Mouse (Mus musculus): ENCODE data around the gene Sumo3. TPM values are rescaled to one million over a fixed set of nuclear protein-coding genes. Genes with fewer than 3 reads are reported as not detected.

Sumo3 gene
- polyA plus RNA-seq, 2 experiments from 2014 or later, result 96.6 to 109 TPM

DNA sequence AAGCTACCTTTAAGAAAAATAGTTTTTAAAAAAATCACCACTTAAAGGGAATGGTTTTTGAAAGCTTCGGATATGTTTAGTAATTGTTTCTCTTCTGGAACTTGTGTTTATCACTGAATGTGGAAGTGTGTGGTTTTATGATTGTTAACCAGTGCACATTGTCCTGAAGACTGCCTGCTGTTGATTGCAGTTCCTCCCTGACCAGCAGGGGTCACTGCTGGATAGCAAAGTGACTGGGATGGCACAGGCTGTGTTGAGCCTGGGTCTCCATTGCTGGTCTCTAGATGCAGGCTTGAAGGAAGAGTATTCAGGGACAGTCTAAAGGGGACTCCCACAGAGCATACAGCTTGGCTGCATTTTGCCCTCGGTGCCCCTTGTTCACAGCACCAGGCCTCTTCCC, 21.6 kb downstream of the Sumo3 start:
- peak; percentile 79 for ATAC-seq

DNA sequence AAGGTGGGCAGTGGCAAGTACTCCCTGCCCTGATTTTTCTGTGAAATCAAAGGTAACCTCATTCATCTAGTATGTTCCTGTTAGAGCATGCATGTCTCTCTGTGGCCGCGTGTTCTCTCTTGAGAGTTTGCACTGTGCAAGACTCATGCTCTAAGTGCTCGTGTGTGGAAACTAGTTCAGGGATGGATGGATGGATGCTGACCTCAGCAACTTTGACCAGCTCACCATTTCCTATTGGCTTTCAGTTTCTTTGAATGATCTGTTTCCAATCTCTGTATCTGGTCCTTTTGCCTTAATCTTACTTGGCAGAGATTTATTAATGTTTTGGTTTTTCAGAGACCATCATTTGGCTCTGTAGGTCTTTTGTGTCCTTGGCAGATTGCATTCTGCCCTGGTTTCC, 23.3 kb downstream of the Sumo3 start:
- ATAC-seq, result no peak

DNA sequence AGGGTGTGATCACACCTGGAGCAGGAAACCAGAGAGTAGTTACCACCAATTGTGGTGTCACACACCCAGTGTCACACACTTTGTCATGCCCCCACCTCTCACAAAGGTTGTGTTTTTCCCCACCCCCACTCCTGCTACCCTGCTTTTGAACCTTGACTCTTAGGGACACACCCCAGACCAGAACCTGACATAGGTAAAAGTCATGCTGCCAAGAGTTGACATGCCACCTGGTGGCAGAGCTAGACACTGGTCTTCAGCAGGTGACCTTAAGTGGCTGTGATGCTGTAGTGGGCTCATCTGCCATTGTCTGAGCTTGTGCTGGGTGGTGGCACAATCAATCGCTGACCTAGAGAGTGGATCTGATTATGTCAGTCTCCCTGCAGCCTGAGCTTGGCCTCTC, 24.1 kb downstream of the Sumo3 start:
- ATAC-seq, result no peak

DNA sequence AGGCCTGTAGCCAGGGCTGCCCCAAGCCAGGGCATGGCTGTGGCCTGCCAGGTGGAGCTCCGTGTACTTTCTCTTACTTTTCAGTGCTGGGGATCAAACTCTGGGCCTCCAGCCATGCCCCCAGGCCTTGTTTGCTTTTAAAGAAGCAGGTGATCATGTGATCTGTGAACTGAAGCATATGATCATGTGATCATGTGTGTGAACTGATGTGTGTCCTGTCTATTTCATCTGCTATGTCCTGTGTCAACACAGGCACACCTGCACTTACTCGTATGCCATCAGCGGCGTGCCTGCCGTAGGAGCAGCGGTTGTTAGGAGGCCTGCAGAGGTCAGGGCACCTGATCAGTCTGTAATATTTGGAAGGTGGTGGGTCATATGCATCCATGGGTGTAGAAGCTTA, 28.1 kb downstream of the Sumo3 start:
- ATAC-seq, result no peak

DNA sequence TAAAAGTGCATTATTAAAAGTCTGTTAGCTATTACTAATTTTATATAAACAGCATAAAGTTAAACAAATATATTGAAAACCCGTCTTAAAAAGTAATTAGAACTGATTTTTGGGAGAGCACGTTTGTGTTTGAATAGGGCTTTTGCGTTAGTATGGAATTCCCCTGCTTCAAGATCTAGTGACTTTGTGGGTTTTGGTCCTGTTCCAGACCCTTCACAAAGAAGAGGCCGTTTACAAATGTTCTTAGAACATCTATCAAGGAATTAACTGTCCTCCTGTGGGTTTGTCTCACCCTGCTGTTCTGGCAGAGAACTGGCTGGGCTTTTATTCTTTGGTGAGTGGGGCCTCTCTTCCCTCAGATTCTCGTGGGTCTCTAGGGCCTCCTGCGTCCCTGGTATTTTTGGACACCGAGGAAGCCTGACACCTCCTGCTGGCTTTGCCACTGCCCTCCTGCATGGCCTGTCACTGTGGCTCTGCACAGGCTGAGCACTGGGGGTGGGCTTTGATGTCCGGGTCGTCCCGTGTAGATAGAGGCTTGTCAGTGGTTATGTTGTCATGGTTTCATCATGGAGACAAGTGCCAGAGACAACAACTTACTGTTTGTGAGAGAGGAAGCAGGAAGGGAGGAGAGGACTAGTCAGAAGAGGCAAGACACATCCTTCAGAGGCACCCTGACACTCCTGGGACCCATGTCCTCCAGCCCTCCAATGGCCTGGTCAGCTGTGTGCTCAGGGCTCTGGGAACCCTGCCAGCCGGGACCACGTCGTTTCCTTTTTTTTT, 28.7 kb downstream of the Sumo3 start:
- no peak for ATAC-seq

DNA sequence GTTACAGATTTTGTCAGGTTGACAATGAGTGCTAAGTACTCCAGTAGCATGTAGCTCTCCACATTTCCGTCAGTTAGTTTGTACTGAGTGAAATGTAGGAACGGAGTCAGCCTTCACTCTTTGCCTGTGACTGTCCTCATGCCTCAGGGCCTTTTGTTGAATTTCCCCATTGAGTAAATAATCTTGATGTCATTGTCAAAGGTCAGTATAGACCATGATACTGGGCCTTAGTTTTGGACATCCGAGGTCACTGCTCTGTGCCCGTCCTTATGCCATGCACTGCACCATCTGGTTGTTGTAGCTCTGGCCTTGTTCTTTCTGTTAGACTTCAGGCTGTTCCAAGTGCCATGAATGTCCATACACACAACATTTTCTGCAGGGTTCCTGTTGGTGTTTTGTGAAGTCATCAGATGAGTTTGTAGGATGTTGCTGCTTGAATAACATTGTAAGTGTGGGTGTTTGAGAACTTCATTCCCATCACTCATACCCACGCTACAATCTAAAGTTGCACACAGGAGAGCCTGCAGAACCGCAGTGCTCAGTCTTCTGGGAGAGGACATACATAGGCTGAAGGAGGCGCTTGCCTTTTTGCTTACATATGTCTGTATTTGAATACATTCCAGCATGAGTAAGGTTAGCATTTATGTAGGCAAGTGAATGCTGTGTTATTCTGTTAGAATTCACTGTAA, 30.5 kb downstream of the Sumo3 start:
- ATAC-seq, result no peak

DNA sequence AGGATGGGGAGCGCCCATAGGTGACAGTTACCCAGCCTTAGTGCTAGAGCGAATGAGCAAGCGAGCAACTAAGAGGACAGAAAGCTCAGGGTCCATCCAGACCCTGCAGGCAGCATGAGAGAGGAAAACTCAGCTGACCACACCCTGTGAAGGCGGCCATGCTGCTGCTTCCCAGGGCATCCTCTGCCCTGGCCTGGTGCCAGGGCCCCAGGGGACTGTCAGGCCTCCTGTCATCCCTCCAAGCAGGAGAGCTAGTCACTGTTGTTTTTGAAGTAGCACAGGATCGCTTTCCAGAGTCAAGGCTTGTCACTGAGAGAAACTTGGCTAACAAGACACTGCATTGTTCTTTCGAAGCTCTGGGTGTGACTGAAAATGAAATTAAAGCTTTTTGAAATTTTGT, 33.1 kb downstream of the Sumo3 start:
- ATAC-seq, result no peak

DNA sequence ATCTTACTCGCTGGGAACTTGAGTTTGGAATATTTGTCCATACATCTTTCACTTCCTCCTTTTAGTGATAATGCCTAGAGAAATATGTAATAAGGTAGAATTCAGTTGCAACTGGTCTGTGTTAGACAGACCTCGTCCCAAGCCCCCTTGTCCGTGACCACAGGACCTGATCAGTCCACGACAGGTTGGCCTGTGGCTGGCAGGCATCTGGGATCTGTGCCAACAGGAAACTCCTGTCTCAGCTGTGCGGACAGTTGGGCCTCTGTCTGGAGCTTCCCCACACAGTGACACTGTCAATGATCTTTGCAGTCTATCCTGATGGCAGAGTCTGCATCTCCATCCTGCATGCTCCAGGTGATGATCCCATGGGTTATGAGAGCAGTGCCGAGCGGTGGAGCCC, 37.3 kb downstream of the Sumo3 start:
- ATAC-seq, result no peak

DNA sequence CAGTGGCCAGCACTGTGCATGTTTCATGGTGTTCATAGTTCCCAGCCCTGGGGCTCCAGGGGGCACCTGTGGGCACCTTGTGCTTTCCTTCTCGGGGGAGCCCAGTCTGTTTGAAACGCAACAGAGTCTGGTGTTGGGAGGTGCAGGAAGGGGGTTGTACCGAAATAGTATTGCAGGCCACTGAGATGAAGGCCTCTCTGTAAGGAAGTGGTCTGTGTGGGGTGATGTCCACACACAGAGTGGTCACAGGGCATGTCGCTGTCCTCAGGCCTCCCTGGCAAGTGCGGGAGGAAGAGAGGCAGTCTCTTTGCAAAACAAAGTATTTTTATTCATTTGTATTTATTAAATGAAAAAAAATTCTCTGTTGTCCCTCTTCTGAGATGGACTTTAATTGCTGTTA, 39.7 kb downstream of the Sumo3 start:
- no peak for ATAC-seq

DNA sequence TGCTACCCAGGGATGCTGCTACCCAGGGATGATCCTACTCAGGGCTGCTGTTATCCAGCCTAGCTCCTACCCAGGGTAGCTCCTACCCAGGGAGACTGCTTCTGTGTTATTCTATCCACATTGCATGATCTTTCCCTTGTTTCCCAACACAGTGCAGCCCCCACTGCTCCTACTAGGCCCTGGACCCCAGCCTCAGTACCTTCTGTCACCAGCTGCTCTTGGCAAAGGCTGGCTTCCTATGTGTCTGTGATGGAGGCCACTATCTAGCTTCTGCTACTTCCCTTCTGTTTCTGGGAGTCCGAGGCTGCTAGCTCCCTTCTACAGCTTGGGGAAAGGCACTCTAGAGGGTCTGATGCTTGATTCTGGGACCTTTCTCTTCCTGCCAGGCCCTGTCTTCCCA, 41.6 kb downstream of the Sumo3 start:
- no peak for ATAC-seq

DNA sequence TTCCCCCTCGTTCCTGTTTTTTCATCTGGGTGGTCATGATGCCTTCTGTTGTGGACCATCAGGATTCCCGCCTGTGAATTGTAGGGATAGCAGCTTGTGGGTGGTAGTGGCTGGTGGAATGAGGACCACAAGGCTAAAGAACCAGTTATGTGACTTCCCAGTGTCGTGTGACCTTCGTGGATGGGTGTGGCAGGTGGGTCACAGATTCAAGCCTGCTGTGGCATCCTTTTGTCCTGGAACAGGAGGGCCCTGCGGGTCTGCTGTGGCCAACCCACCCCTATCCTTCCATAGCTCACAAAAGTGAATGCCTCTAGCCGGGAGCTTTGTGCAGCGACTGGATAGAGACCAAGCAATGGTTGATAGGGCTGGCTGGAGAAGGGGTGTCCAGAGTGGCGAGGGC, 42.0 kb downstream of the Sumo3 start:
- ATAC-seq, result no peak

DNA sequence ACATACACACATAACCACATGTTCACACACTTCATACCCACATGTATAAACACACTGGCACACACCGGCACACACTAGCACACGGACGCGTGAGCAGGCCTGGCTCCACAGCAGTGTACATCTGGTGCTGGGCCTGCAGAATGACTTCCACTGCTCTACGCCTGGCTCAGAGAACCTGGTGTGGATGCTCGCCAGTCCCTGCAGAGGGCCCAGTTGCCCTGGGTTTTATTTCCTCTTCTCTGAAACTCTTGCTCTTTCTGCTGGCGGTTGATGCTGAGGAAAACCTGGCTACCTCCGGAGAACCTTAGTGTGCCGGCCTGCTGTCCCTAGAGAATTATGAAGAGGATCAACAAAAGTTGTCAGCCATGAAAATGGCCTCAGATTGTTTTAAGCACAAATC, 46.1 kb downstream of the Sumo3 start:
- ATAC-seq, result no peak

DNA sequence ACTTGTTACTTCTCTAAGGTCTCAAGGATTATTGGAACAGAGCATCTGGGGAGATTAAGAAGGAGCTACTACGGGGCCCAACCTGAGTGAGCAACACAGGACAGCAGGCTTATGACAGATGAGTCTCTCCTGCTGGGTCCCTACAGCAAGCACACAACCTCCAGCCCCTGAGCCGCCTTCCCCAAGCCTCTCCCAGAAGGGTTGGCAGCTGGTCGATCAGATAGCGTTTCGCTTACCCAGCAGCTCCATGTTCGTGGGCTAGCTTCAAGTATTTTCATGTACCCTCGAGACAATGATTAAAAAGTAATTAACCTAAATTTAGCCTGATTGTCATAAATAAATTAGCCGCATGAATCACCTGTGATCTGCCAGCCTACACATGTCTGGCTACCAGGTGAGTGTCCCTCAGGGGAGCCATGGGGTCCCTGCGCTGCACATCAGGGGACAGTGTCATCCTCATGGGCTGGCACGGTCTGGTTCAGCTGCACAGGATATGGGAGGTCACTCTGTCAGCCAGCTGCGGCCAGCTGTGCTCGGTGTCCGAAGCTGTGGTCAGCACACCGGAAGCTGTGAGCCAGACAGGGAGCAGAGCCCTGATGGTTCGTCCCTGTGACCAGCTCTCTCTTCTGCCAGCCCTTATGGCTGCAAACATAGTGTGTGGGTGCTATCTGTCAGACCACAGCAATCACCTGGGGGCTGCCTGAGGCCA, 52.5 kb downstream of the Sumo3 start:
- no peak for ATAC-seq

DNA sequence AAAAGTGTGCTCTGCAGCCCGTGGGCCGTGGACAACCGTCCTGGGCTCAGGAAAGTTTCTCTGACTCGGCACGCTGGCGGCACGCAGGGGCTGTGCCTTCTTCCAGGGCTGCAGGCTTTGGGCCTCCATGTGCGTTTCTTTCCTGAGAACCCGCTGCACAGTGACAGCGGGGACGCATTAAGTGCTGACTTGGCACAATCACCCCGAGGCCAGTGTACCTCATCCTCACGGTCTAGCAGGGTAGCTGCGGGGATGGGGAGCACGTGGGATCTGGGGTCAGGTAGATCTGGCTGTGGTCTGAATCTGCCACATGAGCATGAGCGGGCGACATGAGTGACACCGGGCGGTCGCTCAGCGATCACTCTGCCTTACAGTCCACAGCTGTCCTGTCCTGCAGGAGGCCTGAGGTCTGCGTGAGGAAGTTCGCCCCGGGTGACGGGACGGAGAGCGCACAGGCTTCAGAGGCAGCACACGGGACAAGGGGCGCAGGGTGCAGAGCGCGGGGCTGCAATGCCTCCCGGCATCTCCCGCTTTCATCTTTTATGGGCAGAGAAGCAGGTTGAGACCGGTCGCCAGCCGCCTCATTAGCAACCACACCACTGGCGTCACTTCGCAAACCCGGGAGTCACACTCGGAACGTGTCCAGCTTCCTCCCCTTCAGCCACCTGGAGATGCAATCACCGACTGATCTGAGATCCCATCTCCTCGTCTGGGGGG, 58.2 kb downstream of the Sumo3 start:
- ATAC-seq, result no peak

DNA sequence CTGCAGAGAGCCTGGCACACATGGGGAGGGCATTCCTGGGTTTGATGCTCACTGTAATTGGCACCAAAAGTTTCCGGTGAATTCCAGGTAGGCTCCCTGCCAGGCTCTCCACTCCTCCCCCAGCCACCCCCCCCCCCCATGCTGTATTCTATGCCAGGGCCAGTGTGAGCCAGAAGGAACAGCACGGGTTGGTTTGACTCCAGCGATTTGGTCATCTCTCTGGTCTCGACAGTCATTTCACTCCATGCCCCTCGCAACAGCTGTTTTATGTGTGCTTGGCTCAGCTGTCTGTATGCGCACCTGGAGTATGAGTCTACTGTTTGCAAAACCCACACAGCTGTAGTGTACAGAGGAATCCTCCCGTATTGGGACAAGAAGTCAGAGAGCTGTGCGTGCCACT, 60.4 kb downstream of the Sumo3 start:
- ATAC-seq, result no peak

DNA sequence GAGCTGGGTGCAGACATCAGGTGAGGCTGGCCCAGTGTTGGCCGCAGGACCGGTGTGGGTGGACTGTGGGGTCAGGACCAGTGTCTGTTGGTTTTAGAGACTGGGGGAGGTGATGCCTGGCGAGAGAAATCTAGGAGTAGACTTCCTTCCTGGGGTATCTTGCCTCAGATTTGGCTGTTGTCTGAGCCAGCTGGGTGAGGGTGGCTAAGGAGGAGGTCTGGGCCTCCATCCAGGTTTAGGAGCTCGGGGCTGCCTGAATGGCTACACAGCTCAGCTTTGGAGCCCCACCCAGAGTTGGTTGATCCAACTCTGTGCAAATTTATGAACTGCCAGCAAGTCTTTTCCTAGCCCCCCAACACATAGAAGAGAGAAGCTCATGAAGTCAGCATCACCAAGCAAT, 61.5 kb downstream of the Sumo3 start:
- ATAC-seq, result no peak

Other genes starting within 250 kb of the Sumo3 start
- gene Adarb1, start 187.8 kb upstream of the Sumo3 start, polyA plus RNA-seq (2017; shearing (Covaris generic)), result 1 to 10 TPM in 1 of 2 experiments, under 1 TPM in 1; 0.74 to 1.2 TPM
- gene Fam207a, start 90.3 kb upstream of the Sumo3 start, polyA plus RNA-seq (2017; shearing (Covaris generic)), result 10 to 100 TPM; 11.8 to 14.3 TPM
- gene Itgb2, start 75.8 kb upstream of the Sumo3 start, polyA plus RNA-seq (2017; shearing (Covaris generic)), result 100 to 1,000 TPM; 449 to 774 TPM
- gene Pttg1ip, start 24.4 kb upstream of the Sumo3 start, polyA plus RNA-seq (2017; shearing (Covaris generic)), result 100 to 1,000 TPM; 107 to 179 TPM
- gene Gm49325, start 100 bp downstream of the Sumo3 start, polyA plus RNA-seq (2017; shearing (Covaris generic)), result 1 to 10 TPM in 1 of 2 experiments, not detected in 1; 3.0 TPM
- 10 to 100 TPM; 42.0 to 65.6 TPM for gene Ube2g2, start 16.2 kb downstream of the Sumo3 start, polyA plus RNA-seq (2017; shearing (Covaris generic))
- 1 to 10 TPM in 1 of 2 experiments, under 1 TPM in 1; 0.31 to 1.4 TPM for gene Tspear, start 80.5 kb downstream of the Sumo3 start, polyA plus RNA-seq (2017; shearing (Covaris generic))
- gene Gm19402, start 84.7 kb downstream of the Sumo3 start, polyA plus RNA-seq (2017; shearing (Covaris generic)), result not detected
- gene Gm9508, start 91.1 kb downstream of the Sumo3 start, polyA plus RNA-seq (2017; shearing (Covaris generic)), result not detected
- not detected for gene Gm10272, start 100.5 kb downstream of the Sumo3 start, polyA plus RNA-seq (2017; shearing (Covaris generic))
- gene Gm10024, start 105.4 kb downstream of the Sumo3 start, polyA plus RNA-seq (2017; shearing (Covaris generic)), result not detected
- gene Gm10142, start 109.7 kb downstream of the Sumo3 start, polyA plus RNA-seq (2017; shearing (Covaris generic)), result not detected
- gene Krtap12-1, start 114.5 kb downstream of the Sumo3 start, polyA plus RNA-seq (2017; shearing (Covaris generic)), result not detected
- gene Gm10100, start 120.4 kb downstream of the Sumo3 start, polyA plus RNA-seq (2017; shearing (Covaris generic)), result not detected
- gene Gm18596, start 136.5 kb downstream of the Sumo3 start, polyA plus RNA-seq (2017; shearing (Covaris generic)), result not detected
- gene Gm9736, start 145.3 kb downstream of the Sumo3 start, polyA plus RNA-seq (2017; shearing (Covaris generic)), result not detected
- not detected for gene Gm3233, start 153.6 kb downstream of the Sumo3 start, polyA plus RNA-seq (2017; shearing (Covaris generic))
- gene Gm3238, start 165.2 kb downstream of the Sumo3 start, polyA plus RNA-seq (2017; shearing (Covaris generic)), result not detected
- not detected for gene Gm7138, start 170.8 kb downstream of the Sumo3 start, polyA plus RNA-seq (2017; shearing (Covaris generic))
- not detected for gene Gm3250, start 176.4 kb downstream of the Sumo3 start, polyA plus RNA-seq (2017; shearing (Covaris generic))
- gene Gm7137, start 182.1 kb downstream of the Sumo3 start, polyA plus RNA-seq (2017; shearing (Covaris generic)), result not detected
- gene Gm9639, start 189.0 kb downstream of the Sumo3 start, polyA plus RNA-seq (2017; shearing (Covaris generic)), result not detected
- gene Gm19668, start 193.0 kb downstream of the Sumo3 start, polyA plus RNA-seq (2017; shearing (Covaris generic)), result not detected
- gene Gm9507, start 205.7 kb downstream of the Sumo3 start, polyA plus RNA-seq (2017; shearing (Covaris generic)), result not detected
- gene Gm2696, start 208.6 kb downstream of the Sumo3 start, polyA plus RNA-seq (2017; shearing (Covaris generic)), result not detected
- not detected for gene Krtap10-4, start 221.0 kb downstream of the Sumo3 start, polyA plus RNA-seq (2017; shearing (Covaris generic))
- gene Krtap10-10, start 229.8 kb downstream of the Sumo3 start, polyA plus RNA-seq (2017; shearing (Covaris generic)), result not detected
- gene Gm36176, start 240.7 kb downstream of the Sumo3 start, polyA plus RNA-seq (2017; shearing (Covaris generic)), result not detected
- not detected for gene Gm10318, start 246.8 kb downstream of the Sumo3 start, polyA plus RNA-seq (2017; shearing (Covaris generic))